Mouse (Mus musculus): ENCODE measurements around the gene Ttc29.
A peak's percentile ranks its signal among the peaks of the same experiment; 100 is the strongest.

Gene Ttc29

DNA sequence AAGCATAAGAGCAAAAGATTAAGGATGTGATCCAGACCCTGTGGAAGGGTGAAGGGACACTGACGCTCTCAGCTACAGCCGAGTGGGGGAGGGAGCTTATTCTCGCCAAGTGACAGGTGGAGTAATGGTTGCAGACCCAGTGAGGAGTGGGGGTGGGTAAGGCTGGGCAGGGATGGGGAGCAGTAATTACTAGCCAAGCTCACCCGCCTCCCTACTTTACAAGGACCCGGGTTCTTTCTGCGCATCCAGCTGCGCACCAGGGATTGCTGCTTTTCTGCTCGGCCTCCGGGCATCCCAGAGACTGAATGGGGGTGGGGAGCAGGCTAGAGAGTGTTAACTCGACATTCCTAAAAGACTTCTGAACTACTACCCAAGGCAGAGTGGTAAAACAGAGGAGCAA, 213.4 kb downstream of the Ttc29 start:
- DNase-seq (ENCODE audit: low spot score) = no peak

DNA sequence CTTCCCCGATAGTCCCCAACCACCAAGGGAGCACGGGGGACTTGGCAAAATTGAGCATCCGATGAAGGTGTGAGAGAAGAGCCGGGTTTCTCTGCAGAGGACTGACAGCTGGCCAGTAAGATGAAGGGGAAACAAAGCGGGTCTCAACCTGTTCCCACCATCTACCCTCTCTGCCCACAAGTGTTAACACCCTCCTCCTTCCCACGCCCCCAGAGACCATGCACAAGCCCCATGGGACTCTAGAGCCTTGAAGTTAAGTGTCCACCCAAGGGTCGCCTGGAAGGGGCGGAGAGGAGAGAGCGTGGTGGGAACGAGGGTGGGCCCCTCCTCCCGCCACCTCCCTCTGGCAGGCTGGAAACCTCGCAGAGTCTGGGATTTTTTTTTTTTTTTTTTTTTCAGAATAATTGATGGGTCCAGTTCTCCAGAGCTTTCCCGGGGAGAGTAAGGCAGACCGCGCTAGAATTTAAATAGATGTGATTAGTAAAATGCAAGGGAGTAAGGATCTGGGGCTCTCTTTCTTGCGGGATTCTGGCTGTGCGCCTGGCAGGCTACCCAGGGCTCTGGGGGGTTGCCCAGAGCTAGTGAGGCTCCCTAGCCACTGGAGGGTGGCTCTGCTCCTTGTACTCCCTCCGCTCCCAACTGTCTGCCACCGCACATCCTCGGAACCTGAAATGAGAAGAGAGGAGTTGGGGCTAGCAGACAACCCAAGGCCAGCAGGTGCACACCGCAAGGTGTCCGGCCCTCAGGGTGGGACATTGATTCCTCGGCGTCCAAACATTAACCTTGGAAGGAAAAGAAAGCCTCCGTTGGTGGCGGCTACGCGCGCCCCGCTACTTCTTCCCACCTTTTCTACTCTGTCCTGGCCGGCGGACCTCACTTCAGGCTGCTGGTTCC, 214.0 kb downstream of the Ttc29 start:
- DNase-seq (ENCODE audit: low spot score) = no peak

GRCm38 (mm10) chr8:78427769-78428130, 214.7 kb downstream of the Ttc29 start:
- no peak for DNase-seq (ENCODE audit: low spot score)

GRCm38 (mm10) chr8:78428148-78428547, 215.1 kb downstream of the Ttc29 start:
- DNase-seq (ENCODE audit: low spot score) = no peak

DNA sequence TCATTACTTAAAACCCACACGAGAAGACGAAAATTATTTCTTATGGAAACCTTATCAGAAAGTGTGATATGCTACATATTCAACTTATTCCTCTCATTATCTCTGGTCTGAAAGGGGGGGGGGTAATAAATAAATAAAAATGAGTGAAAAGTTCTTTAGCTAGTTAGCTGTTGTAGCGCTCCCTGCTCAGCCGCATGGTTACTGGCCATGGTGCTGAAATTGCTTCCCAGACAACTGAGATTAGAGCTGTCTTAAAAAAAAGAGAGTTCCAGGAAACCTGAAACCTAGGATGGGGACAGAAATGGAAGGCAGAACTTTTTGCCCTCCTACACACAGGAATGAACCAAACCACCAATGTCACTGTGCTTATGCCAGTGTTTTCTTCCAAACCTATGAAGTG, 218.3 kb downstream of the Ttc29 start:
- DNase-seq (ENCODE audit: low spot score) = peak; percentile 52

DNA sequence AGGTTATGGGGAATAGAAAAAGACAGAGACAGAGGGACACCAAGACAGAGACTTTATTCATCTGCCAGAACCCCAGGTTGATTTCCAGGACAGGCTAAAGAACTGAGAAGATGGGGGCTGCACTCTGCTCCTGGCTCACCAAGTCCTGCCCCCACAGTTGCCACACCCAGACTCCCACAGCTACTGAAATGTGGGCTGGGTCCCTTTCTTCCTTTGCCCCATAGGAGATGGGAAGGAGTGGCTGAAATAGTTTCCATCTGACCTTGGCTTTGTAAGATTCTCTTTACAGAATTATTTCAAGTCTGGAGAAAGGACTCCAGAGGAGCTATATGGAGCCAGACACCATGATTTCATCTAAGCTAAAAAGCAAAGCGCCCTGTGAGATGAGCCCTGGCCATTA, 219.4 kb downstream of the Ttc29 start:
- no peak for DNase-seq (ENCODE audit: low spot score)

DNA sequence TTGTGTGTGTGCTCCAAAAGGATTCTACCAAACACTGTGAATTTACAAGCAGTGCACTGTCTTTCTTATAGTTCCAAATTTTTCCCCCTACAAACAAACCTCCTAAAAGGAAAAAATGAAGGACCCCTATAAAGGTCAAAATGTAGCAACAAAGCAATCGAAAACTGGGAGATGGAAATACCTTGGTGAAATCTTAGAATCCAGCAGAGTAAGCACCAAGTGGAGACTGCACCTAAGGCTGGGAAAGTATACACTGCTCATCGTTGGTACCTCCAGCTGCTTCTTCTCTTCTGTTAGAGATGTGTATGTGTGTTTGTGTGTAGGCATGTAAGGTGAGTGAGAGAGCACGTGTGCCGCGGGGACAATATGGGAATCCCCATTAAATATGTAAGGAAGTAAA, 220.2 kb downstream of the Ttc29 start:
- DNase-seq (ENCODE audit: low spot score) = no peak

- DNase-seq (ENCODE audit: low spot score) = no peak
Measured at GRCm38 (mm10) chr8:78434340-78434739, 221.2 kb downstream of the Ttc29 start.

DNA sequence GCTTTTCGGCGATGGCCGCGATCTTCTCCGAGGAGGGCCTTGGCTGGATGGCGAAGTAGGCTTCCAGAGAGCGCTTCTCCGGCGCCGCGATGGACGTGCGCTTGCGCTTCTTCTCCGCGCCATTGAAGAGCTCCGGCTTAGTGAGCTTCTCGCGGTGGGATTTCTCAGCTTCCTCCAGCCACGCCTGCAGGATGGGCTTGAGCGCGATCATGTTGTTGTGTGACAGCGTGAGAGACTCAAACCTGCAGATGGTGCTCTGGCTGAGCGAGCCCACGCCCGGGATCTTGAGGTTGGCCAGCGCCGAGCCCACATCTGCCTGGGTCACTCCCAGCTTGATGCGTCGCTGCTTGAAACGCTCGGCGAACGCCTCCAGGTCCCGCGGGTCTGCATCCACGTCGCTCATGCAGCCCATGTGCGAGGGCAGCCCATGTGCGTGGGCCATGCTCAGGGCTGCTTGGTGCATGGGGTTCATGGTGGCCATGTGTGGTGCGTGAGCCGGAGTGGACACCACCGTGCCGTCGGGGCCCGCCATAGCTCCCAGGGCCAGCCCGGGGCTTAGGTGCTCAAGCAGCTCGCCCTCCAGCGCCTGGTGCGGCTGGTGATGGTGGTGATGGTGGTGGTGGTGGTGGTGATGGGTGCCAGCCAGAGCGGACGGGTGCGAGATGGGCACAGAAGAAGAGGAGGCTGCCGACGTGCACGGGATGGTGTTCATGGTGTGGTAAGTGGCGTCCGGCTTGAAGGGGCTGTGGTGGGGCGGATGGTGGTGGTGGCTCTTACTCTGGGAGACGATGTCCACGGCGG, 221.9 kb downstream of the Ttc29 start:
- no peak for DNase-seq (ENCODE audit: low spot score)

DNA sequence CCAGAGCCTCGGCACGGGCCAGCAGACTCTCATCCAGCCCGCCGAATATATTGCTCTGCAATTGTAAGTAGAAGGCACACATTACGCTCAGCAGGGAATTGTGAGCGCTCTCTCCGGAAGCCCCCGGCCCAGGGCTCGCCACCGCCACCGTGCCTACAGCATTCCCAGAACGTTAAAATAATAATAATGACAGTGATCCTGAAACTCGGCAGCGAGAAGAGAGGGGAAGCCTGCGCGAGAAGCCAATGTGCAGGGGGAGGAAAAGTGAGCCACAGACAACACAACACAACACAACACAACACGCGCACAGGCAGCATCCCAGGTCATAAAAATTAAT, 222.5 kb downstream of the Ttc29 start:
- no peak for DNase-seq (ENCODE audit: low spot score)

DNA sequence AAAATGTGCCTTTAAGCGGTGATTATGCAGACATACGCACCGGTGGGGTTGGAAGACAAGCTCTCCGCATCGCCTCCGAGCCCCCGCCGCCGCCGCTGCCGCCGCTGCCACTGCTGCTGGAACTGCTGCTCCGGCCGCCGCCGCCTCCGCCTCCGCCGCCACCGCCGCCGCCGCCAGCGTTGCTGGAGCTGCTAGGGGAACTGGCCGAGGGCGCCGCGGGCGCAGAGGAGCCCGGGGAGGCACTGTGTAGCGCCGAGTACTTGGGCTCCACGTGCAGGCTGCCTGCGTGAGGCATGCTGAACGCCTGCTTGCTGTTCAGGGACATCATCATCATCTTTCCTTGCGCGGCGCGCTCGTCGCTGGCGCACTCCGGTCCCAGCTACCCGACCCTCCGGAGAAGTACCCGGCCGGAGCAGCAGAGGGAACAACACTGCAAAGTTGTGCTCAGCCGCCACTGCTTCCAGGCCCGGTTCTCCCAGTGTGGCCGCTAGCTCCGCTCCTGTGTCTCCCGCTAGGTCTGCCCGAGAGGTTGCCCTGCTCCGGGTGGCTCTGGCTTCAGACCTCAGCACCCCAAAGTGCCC, 223.1 kb downstream of the Ttc29 start, which contains the start of gene Pou4f2:
Pou4f2 (minus strand) TSS at position 575 of the 581 bp plus-strand sequence.
- DNase-seq (ENCODE audit: low spot score) = no peak

- no peak for DNase-seq (ENCODE audit: low spot score)
Measured at GRCm38 (mm10) chr8:78436661-78437060, 223.6 kb downstream of the Ttc29 start.

DNA sequence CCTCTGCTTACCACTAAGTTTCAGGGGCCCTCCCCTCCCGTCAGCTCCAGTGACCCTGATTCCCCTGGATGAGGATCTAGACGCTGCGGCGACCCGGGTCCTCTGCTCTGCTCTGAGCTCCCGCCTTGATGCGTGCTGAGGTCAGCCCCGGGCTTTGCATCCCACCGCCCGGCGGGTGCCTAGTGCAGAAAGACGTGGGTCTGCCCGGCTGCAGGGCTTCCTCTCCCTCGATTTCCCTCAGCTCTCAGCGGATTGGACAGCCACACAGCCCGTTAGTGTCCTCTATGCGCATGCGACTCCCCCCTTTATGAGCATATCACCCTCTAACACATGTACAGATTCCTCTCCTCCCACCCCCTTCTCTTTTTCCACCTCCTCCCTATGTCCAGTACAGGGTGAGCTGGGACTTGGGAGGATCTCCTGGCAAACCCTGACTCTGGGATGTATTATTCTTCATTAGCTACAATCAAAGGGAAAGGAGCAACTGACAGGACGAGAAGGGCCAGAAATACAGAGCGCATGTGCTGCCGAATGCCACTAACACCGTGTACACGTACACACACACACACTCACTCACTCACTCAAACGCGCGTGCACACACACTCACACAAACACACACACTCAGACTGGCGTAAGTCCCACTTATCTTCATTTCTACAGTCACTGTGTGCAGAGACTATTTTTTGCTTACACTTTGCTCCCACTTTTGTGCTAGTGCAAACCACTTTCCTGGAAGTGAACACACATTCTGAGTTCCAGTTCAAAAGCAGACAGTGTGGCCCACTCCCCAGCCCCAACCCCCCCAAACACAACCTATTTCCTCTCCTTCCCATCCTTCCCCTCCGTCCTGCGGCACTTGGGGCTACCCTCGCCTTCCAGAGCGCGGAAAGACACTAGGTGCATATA, 224.3 kb downstream of the Ttc29 start:
- no peak for DNase-seq (ENCODE audit: low spot score)

DNA sequence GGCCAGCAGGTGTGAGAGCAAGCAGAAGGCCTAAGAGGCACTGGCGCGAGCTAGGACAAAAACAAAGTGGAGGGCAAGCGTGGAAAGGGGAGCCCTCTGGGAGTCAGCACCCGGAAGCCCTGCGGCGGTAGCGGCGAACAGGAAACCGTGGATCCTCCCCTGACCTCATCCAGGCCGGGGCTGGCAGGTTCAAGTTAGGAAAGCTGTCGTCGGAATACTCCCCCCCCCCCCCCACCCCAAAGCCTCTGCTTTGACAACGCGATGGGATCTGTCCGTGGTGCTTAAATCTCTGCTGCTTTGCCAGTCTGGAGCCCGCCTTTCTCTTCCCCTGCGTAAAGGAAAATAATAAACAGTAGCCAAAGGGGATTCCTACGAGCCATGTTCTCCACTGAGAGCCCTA, 225.0 kb downstream of the Ttc29 start:
- DNase-seq (ENCODE audit: low spot score) = peak; percentile 61

GRCm38 (mm10) chr8:78442781-78443180, 229.7 kb downstream of the Ttc29 start:
- no peak for DNase-seq (ENCODE audit: low spot score)
